Mouse (Mus musculus): ENCODE results near the gene Tnnt2. TPM values are rescaled to one million over a fixed set of nuclear protein-coding genes. Genes with fewer than 3 reads are reported as not detected.
A peak's percentile ranks its signal among the peaks of the same experiment; 100 is the strongest.

Gene Tnnt2
- polyA plus RNA-seq, 1 experiment from 2014 or later = 12.1 TPM

GRCm38 (mm10) chr1:135850722-135851512, 14.8 kb downstream of the Tnnt2 start:
- H3K4me1 ChIP-seq (replicated peaks) = peaks cover 20% of the 10 kb centered on the region
- ATAC-seq (ENCODE audit: low FRiP score) = no peak
- no peak overlapping the region for H3K27ac ChIP-seq
- no peaks in the 10 kb centered on the region for H3K9me3 ChIP-seq
- no peak overlapping the region for H3K9ac ChIP-seq
- 72% methylated on average over 12 of the region's 12 CpGs for WGBS
- H3K36me3 ChIP-seq = no peaks in the 10 kb centered on the region
- no peak overlapping the region for H3K4me3 ChIP-seq
- 0 out of 2 replicates have a peak, but pooled peaks cover 4% of the 10 kb centered on the region for H3K27me3 ChIP-seq
- no peak overlapping the region for H3K4me2 ChIP-seq

- Histone ChIP-seq H3K4me3 (no peak overlapping the region), H3K27ac (0 out of 2 replicates have a peak overlapping the region, but pooled peaks have one; percentile 4), H3K9ac (no peak overlapping the region), H3K36me3 (no peaks in the 10 kb centered on the region), H3K9me3 (no peaks in the 10 kb centered on the region), H3K4me1 (replicated peaks) (peaks cover 20% of the 10 kb centered on the region), H3K27me3 (0 out of 2 replicates have a peak, but pooled peaks cover 4% of the 10 kb centered on the region), H3K4me2 (no peak overlapping the region)
- ATAC-seq (ENCODE audit: low FRiP score) = 0 out of 2 replicates have a peak, but pooled peaks have one; percentile 44
- 35% methylated on average over 13 of the region's 13 CpGs for WGBS
These were observed 16.0 kb downstream of the Tnnt2 start for GRCm38 (mm10) chr1:135852044-135852756.

- Histone ChIP-seq H3K27me3 (0 out of 2 replicates have a peak, but pooled peaks cover 4% of the 10 kb centered on the region), H3K4me2 (no peak overlapping the region), H3K9me3 (no peaks in the 10 kb centered on the region), H3K27ac (no peak overlapping the region), H3K36me3 (no peaks in the 10 kb centered on the region), H3K4me3 (no peak overlapping the region), H3K4me1 (replicated peaks) (peaks cover 20% of the 10 kb centered on the region), H3K9ac (no peak overlapping the region)
- no peak for ATAC-seq (ENCODE audit: low FRiP score)
- WGBS = 90% methylated on average over 4 of the region's 4 CpGs
These were observed 17.0 kb downstream of the Tnnt2 start for GRCm38 (mm10) chr1:135853200-135853599.

- Histone ChIP-seq H3K27me3 (no peaks in the 10 kb centered on the region), H3K4me3 (no peak overlapping the region), H3K36me3 (no peaks in the 10 kb centered on the region), H3K4me2 (no peak overlapping the region), H3K4me1 (replicated peaks) (peaks cover 20% of the 10 kb centered on the region), H3K9ac (no peak overlapping the region), H3K9me3 (no peaks in the 10 kb centered on the region), H3K27ac (no peak overlapping the region)
- no peak for ATAC-seq (ENCODE audit: low FRiP score)
- WGBS = 87% methylated on average over 6 of the region's 6 CpGs
These were observed 18.6 kb downstream of the Tnnt2 start for GRCm38 (mm10) chr1:135854591-135855343.

GRCm38 (mm10) chr1:135855344-135855687, 19.2 kb downstream of the Tnnt2 start:
- Histone ChIP-seq H3K9me3 (no peaks in the 10 kb centered on the region), H3K9ac (no peak overlapping the region), H3K27me3 (no peaks in the 10 kb centered on the region), H3K27ac (no peak overlapping the region), H3K4me2 (no peak overlapping the region), H3K36me3 (no peaks in the 10 kb centered on the region), H3K4me3 (no peak overlapping the region), H3K4me1 (replicated peaks) (peaks cover 20% of the 10 kb centered on the region)
- 100% methylated on average over 1 of the region's 1 CpGs for WGBS
- ATAC-seq (ENCODE audit: low FRiP score) = no peak

- no peak for ATAC-seq (ENCODE audit: low FRiP score)
- Histone ChIP-seq H3K9me3 (no peaks in the 10 kb centered on the region), H3K9ac (no peak overlapping the region), H3K27ac (no peak overlapping the region), H3K4me1 (replicated peaks) (peaks cover 20% of the 10 kb centered on the region), H3K27me3 (no peaks in the 10 kb centered on the region), H3K4me3 (no peak overlapping the region), H3K4me2 (no peak overlapping the region), H3K36me3 (no peaks in the 10 kb centered on the region)
- WGBS = 74% methylated on average over 4 of the region's 4 CpGs
These were observed 19.9 kb downstream of the Tnnt2 start for GRCm38 (mm10) chr1:135856070-135856469.

- no peak overlapping the region for H3K27ac ChIP-seq
- no peak overlapping the region for H3K9ac ChIP-seq
- no peak overlapping the region for H3K4me2 ChIP-seq
- no peaks in the 10 kb centered on the region for H3K27me3 ChIP-seq
- no peak overlapping the region for H3K4me3 ChIP-seq
- no peaks in the 10 kb centered on the region for H3K36me3 ChIP-seq
- no peak for ATAC-seq (ENCODE audit: low FRiP score)
- 74% methylated on average over 11 of the region's 11 CpGs for WGBS
- no peaks in the 10 kb centered on the region for H3K9me3 ChIP-seq
- peaks cover 10% of the 10 kb centered on the region for H3K4me1 ChIP-seq (replicated peaks)
These were observed 21.1 kb downstream of the Tnnt2 start for GRCm38 (mm10) chr1:135857137-135857775.

GRCm38 (mm10) chr1:135858533-135858932, 22.4 kb downstream of the Tnnt2 start:
- H3K27me3 ChIP-seq = no peaks in the 10 kb centered on the region
- H3K27ac ChIP-seq = no peak overlapping the region
- no peaks in the 10 kb centered on the region for H3K36me3 ChIP-seq
- WGBS = 90% methylated on average over 7 of the region's 7 CpGs
- H3K9me3 ChIP-seq = no peaks in the 10 kb centered on the region
- no peak overlapping the region for H3K9ac ChIP-seq
- no peak overlapping the region for H3K4me2 ChIP-seq
- H3K4me3 ChIP-seq = no peak overlapping the region
- ATAC-seq (ENCODE audit: low FRiP score) = no peak
- no peaks in the 10 kb centered on the region for H3K4me1 ChIP-seq (replicated peaks)

GRCm38 (mm10) chr1:135861091-135861490, 24.9 kb downstream of the Tnnt2 start:
- Histone ChIP-seq H3K27ac (no peak overlapping the region), H3K4me2 (no peak overlapping the region)
- WGBS = 80% methylated on average over 5 of the region's 5 CpGs

GRCm38 (mm10) chr1:135861980-135862552, 25.9 kb downstream of the Tnnt2 start:
- Histone ChIP-seq H3K27me3 (0 out of 2 replicates have a peak, but pooled peaks cover 6% of the 10 kb centered on the region), H3K9ac (no peak overlapping the region), H3K4me1 (replicated peaks) (no peaks in the 10 kb centered on the region), H3K4me2 (no peak overlapping the region), H3K4me3 (no peak overlapping the region), H3K36me3 (no peaks in the 10 kb centered on the region), H3K9me3 (no peaks in the 10 kb centered on the region), H3K27ac (no peak overlapping the region)
- no peak for ATAC-seq (ENCODE audit: low FRiP score)
- WGBS = 80% methylated on average over 9 of the region's 9 CpGs

More at GRCm38 (mm10) chr1:135861091-135861490, 24.9 kb downstream of the Tnnt2 start:
- Histone ChIP-seq H3K9ac (no peak overlapping the region), H3K4me3 (no peak overlapping the region), H3K9me3 (no peaks in the 10 kb centered on the region), H3K36me3 (no peaks in the 10 kb centered on the region), H3K27me3 (0 out of 2 replicates have a peak, but pooled peaks cover 4% of the 10 kb centered on the region), H3K4me1 (replicated peaks) (no peaks in the 10 kb centered on the region)
- ATAC-seq (ENCODE audit: low FRiP score) = no peak

- H3K27ac ChIP-seq = no peak overlapping the region
- H3K4me3 ChIP-seq = no peak overlapping the region
- 85% methylated on average over 5 of the region's 5 CpGs for WGBS
- H3K4me2 ChIP-seq = no peak overlapping the region
- no peaks in the 10 kb centered on the region for H3K9me3 ChIP-seq
- 0 out of 2 replicates have a peak, but pooled peaks cover 6% of the 10 kb centered on the region for H3K27me3 ChIP-seq
- H3K36me3 ChIP-seq = no peaks in the 10 kb centered on the region
- ATAC-seq (ENCODE audit: low FRiP score) = no peak
- no peak overlapping the region for H3K9ac ChIP-seq
- no peaks in the 10 kb centered on the region for H3K4me1 ChIP-seq (replicated peaks)
These were observed 26.4 kb downstream of the Tnnt2 start for GRCm38 (mm10) chr1:135862561-135862960.

All from hindbrain, embryonic 13.5 days (tissue).